Mouse (Mus musculus): ENCODE data around the gene Olfr206. TPM values are rescaled to one million over a fixed set of nuclear protein-coding genes. Genes with fewer than 3 reads are reported as not detected.

Olfr206 gene
- polyA plus RNA-seq, 1 experiment from 2014 or later, result not detected

GRCm38 (mm10) chr16:59298581-59298980, 50.5 kb downstream of the Olfr206 start, which contains the start of gene Olfr203:
Gene Olfr203 (plus strand): TSS chr16:59298881.
- TF ChIP-seq CTCF (IDR thresholded peaks at IDR 0.05; ENCODE audit: low read depth), result no peak
- no peak for TF ChIP-seq EP300 (optimal IDR thresholded peaks at IDR 0.05)
- Histone ChIP-seq H3K9ac (ENCODE audit: low read length) (no peak within 1 kb of the TSS), H3K4me2 (replicated peaks; ENCODE audit: low read depth) (no peak within 1 kb of the TSS), H3K36me3 (ENCODE audit: control insufficient read depth, insufficient read depth, low read length) (no peaks in the 10 kb centered on the region), H3K4me3 (ENCODE audit: low read depth, low read length) (no peak within 1 kb of the TSS), H3K9me3 (ENCODE audit: control insufficient read depth, low read length) (no peaks in the 10 kb centered on the region), H3K27ac (replicated peaks) (no peak within 1 kb of the TSS), H3K27me3 (ENCODE audit: control insufficient read depth, insufficient read depth, low read length) (no peaks in the 10 kb centered on the region), H3K4me1 (replicated peaks; ENCODE audit: control insufficient read depth, insufficient read depth) (no peaks in the 10 kb centered on the region)
- 75% methylated on average over 2 of the region's 2 CpGs for WGBS
- no peak for ATAC-seq (ENCODE audit: low FRiP score, low TSS enrichment)
- no peak for DNase-seq (ENCODE audit: low spot score)

Other genes starting within 250 kb of the Olfr206 start
- not detected in 2 replicates for gene Olfr193, start 237.4 kb downstream of the Olfr206 start, polyA plus RNA-seq (2015; fragmentation: Nextera tagmentation; extraction: Ambion mirVana)
- gene Olfr194, start 228.2 kb downstream of the Olfr206 start, polyA plus RNA-seq (2015; fragmentation: Nextera tagmentation; extraction: Ambion mirVana), result not detected in 2 replicates
- gene Olfr195, start 202.2 kb downstream of the Olfr206 start, polyA plus RNA-seq (2015; fragmentation: Nextera tagmentation; extraction: Ambion mirVana), result not detected in 2 replicates
- not detected in 2 replicates for gene Olfr196, start 178.8 kb downstream of the Olfr206 start, polyA plus RNA-seq (2015; fragmentation: Nextera tagmentation; extraction: Ambion mirVana)
- not detected in 2 replicates for gene Olfr198, start 145.7 kb downstream of the Olfr206 start, polyA plus RNA-seq (2015; fragmentation: Nextera tagmentation; extraction: Ambion mirVana)
- gene Olfr199, start 129.5 kb downstream of the Olfr206 start, polyA plus RNA-seq (2015; fragmentation: Nextera tagmentation; extraction: Ambion mirVana), result not detected in 2 replicates
- not detected in 2 replicates for gene Olfr201, start 76.6 kb downstream of the Olfr206 start, polyA plus RNA-seq (2015; fragmentation: Nextera tagmentation; extraction: Ambion mirVana)
- gene Olfr202, start 62.5 kb downstream of the Olfr206 start, polyA plus RNA-seq (2015; fragmentation: Nextera tagmentation; extraction: Ambion mirVana), result not detected in 2 replicates
- not detected in 2 replicates for gene Olfr203, start 50.4 kb downstream of the Olfr206 start, polyA plus RNA-seq (2015; fragmentation: Nextera tagmentation; extraction: Ambion mirVana)
- not detected in 2 replicates for gene Olfr204, start 31.0 kb downstream of the Olfr206 start, polyA plus RNA-seq (2015; fragmentation: Nextera tagmentation; extraction: Ambion mirVana)
- not detected in 2 replicates for gene Olfr205, start 18.1 kb downstream of the Olfr206 start, polyA plus RNA-seq (2015; fragmentation: Nextera tagmentation; extraction: Ambion mirVana)
- not detected in 2 replicates for gene Olfr209, start 14.7 kb upstream of the Olfr206 start, polyA plus RNA-seq (2015; fragmentation: Nextera tagmentation; extraction: Ambion mirVana)
- not detected in 2 replicates for gene Gabrr3, start 58.1 kb upstream of the Olfr206 start, polyA plus RNA-seq (2015; fragmentation: Nextera tagmentation; extraction: Ambion mirVana)
- gene Riox2, start 122.5 kb upstream of the Olfr206 start, polyA plus RNA-seq (2015; fragmentation: Nextera tagmentation; extraction: Ambion mirVana), result 22.7 and 23.4 TPM in 2 replicates

Measured in stomach, postnatal 0 days (tissue).